Mouse (Mus musculus) monocyte, adult 59 days (primary cell): ENCODE data around the gene Dyrk4. TPM values are rescaled to one million over a fixed set of nuclear protein-coding genes. Genes with fewer than 3 reads are reported as not detected.

Experiments
- total RNA-seq, 2 experiments: library from RNA; stranded (reverse); gene quantifications; one replicate each; pipeline ENCODE4 v1.2.4; 2023

Dyrk4 gene
- not detected for total RNA-seq

DNA sequence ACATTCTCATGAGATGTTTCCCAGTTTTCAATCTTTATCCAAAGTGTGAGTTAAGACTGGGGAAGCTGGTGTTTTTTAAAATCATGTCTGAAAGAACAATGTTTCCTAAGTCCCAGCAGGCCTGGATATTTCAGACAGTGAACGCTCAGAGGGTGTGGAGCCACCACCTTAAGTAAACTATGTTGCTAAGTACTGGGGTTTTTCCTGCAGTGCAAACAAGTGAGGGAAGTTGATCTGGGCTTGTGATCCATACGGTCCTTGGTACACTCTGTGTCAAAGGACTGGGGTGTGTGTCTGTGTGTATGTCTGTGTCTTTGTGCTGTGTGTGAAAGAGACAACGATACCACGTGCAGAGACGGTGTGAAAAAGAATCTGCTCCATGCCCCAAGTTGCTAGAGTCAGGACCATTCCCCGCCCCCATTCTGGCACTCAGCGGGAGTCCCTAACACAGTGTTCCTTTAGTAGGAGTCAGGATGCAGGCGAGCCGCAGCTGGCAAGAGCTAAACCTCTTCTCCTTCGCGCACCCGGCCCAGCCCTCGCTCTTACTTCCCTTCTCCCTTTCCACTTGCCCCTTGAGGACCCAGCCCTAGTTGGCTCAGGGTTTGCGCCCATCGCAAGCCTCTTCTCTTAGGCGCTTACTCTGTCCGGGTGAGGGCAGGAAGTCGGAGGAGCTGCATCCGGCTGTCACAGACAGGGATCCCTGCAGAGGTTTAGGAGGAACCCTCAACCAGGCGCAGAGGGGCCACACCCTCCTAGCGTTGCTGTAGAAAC is at the start of gene Dyrk4:
Gene Dyrk4 (minus strand): TSS at position 729 of the 771 bp plus-strand sequence.

DNA sequence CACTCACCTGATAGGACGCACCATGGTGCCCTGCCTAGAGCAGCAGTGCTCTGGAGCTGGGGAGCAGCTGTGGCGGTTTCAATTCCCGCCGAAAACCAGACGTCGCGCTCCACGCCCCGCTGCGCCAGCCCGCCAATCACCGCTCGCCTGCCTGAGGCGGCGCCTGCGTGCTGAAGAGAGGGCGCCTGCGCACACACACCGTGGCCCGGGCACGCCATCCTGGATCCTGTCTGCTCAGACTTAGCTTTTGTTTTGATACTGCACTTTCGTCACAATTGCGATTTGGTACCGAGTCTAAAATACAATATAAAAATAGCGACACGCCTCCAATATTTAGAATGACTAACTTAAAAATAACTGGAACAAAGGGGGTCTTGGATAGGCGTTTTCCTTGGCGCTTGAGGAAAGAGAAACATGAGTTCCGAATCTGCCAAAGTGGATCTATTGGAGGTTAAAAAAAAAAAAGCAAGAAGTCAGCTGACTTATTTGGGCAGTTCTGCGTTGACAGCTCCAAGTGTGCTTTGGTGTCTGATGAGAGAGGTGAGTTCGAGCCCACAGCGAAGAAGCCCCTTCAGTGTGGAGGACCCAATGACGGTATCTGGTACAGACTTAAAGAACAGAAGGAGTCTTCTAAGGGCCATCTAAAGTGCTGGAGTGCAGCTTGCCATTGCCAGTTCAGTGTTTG is 18.0 kb upstream of the Dyrk4 start, which contains the start of the genes Rad51ap1 and D6Wsu163e:
Gene Rad51ap1 (minus strand): TSS at position 101 of the 685 bp plus-strand sequence.
Gene D6Wsu163e (plus strand): TSS at position 476 of the 685 bp plus-strand sequence.

DNA sequence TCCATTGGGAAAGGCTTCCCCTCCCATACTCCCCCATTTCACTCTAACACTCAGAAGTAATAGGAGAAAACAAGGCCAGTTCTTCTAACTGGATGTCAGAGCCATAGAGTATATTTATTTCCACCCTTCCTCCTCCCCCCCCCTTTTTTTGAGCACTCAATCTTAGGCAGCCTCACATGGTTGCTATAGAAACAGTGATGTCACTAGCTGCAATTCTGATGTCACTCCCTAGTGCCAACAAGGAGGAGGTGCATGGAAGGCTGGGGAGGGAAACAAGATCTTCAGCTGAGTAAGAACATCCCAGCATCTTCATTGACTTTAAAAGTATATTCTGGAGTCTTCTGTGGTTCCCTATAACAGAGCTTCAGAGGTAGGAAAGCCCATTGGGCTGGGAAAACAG is 68.8 kb downstream of the Dyrk4 start, which contains the start of gene Akap3:
Gene Akap3 (plus strand): TSS at position 218 of the 400 bp plus-strand sequence.

DNA sequence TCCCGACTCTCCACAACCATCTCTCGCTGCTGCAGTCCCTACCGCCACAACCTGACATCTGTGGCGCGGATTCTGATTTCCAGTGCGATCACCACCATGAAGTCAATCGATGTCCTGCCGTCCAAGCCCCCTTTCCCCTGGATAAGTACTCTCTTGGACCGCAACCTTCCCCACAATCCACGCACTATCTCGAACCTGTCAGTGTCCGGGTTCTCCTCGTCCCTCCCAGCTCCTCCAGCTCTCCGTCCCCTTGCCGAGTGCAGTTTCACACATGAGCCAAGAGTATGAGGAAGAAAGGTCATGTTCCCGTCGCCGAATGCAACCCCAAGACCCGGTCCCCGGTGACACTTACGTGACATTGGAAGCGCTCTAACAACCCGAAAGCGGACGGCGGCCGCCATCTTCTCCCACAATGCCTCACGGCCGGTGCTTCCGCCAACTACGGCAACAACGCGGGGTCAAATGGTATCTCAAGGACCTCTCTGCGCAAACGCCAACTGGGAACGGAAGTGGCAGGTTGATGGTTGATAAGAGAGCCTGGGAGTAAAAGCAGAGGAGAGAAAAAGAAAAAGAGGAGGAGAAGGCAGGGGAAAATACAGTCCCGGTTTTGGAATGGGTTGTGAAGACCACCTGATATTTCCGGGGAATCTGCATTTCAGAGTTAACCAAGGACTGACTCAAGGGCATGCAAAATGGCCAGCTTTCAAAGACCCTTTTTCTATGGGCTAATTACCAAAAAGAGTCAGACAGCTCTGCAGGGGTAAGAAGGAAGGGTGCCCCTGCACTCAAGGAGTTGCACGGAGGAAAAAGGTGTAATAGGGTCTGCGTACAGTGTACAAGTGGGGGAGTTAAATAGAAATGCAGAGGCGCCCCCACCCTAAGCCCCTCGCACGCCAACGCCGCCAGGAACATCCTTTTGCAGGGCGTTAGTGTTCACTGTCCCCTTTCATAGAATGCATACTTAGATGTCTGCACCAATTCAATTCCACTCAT is 72.6 kb downstream of the Dyrk4 start, which contains the start of gene Ndufa9:
Gene Ndufa9 (minus strand): TSS at position 425 of the 993 bp plus-strand sequence.

Other genes with a start within 250 kb of the Dyrk4 start
- gene Kcna6, start 181.2 kb downstream of the Dyrk4 start, total RNA-seq = not detected
- gene Ndufa9, start 72.7 kb downstream of the Dyrk4 start, total RNA-seq = 10 to 100 TPM; 48.6 to 48.9 TPM
- not detected for gene Akap3, start 68.7 kb downstream of the Dyrk4 start, total RNA-seq
- gene Rad51ap1, start 17.7 kb upstream of the Dyrk4 start, total RNA-seq = 1 to 10 TPM in 1 of 2 experiments, not detected in 1; 1.0 TPM
- gene D6Wsu163e, start 18.1 kb upstream of the Dyrk4 start, total RNA-seq = 10 to 100 TPM; 23.3 to 34.7 TPM
- gene Fgf6, start 93.7 kb upstream of the Dyrk4 start, total RNA-seq = not detected
- not detected for gene Fgf23, start 151.1 kb upstream of the Dyrk4 start, total RNA-seq
- gene Tigar, start 187.7 kb upstream of the Dyrk4 start, total RNA-seq = 1 to 10 TPM; 4.8 to 5.5 TPM
- gene Ccnd2, start 230.4 kb upstream of the Dyrk4 start, total RNA-seq = 10 to 100 TPM; 36.0 to 36.2 TPM